Mouse (Mus musculus): ENCODE results near the gene Ror1. TPM values are rescaled to one million over a fixed set of nuclear protein-coding genes. Genes with fewer than 3 reads are reported as not detected.

Gene Ror1
- polyA plus RNA-seq, 1 experiment from 2014 or later = 1.6 TPM

DNA sequence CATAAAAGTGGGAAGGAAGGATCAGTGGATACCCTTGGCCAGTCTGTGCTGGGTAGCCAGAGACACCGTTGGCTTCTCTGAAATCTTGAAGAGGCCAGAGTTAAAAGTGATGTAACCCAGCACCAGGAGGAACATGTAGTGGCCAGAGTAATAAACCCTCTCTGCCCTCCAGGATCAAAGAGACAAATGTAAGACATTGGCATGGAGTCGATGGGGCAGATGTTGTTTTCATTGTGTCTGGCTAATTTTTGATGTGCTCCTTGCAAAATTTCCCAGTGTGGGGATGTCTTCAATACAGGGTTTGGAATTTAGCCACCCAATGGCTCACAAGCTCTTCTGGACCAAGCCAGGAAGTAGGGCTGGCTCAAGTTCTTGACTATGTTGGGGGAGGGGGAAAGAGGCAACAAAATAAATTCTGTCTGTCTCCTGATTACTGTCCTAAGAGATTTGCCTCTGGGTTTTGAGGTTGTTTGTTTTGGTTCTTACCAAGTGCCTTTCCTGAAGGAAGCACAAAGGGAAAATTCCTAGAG, 333.8 kb downstream of the Ror1 start:
- no peaks in the 10 kb centered on the region for H3K36me3 ChIP-seq
- WGBS = 71% methylated on average over 2 of the region's 2 CpGs
- H3K27ac ChIP-seq (replicated peaks) = no peak overlapping the region
- no peak overlapping the region for H3K4me2 ChIP-seq
- no peak for ATAC-seq (ENCODE audit: low FRiP score, low read depth)
- no peak overlapping the region for H3K9ac ChIP-seq
- no peak overlapping the region for H3K4me3 ChIP-seq
- H3K27me3 ChIP-seq = no peaks in the 10 kb centered on the region
- no peaks in the 10 kb centered on the region for H3K4me1 ChIP-seq (replicated peaks)
- no peaks in the 10 kb centered on the region for H3K9me3 ChIP-seq

GRCm38 (mm10) chr4:100435281-100436168, 339.9 kb downstream of the Ror1 start:
- H3K27ac ChIP-seq (replicated peaks) = no peak overlapping the region
- no peaks in the 10 kb centered on the region for H3K4me1 ChIP-seq (replicated peaks)
- ATAC-seq (ENCODE audit: low FRiP score, low read depth) = no peak
- no peaks in the 10 kb centered on the region for H3K36me3 ChIP-seq
- no peaks in the 10 kb centered on the region for H3K27me3 ChIP-seq
- no peaks in the 10 kb centered on the region for H3K9me3 ChIP-seq
- no peak overlapping the region for H3K9ac ChIP-seq
- no peak overlapping the region for H3K4me2 ChIP-seq
- no peak overlapping the region for H3K4me3 ChIP-seq
- 76% methylated on average over 8 of the region's 8 CpGs for WGBS

DNA sequence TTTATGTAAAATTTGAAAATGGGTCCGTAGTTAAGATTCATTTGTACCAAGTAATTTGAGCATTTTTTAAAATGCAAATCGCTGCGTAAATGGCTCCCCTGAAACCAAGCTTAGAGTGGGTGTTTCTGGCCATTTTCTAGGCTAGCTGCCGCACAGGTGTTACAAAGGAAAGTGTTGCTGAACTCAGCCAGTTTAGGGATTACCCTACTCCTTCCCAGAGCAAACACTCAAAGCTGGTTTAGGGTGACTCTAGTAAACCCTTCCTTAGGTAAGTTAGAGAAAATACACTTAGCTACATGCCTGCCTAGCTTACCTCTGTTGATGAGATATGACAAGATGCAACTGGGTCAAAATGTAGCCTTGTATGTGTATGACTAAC, 340.6 kb downstream of the Ror1 start:
- Histone ChIP-seq H3K36me3 (no peaks in the 10 kb centered on the region), H3K27me3 (no peaks in the 10 kb centered on the region), H3K4me3 (no peak overlapping the region), H3K4me1 (replicated peaks) (no peaks in the 10 kb centered on the region), H3K27ac (replicated peaks) (no peak overlapping the region), H3K4me2 (no peak overlapping the region), H3K9ac (no peak overlapping the region), H3K9me3 (no peaks in the 10 kb centered on the region)
- ATAC-seq (ENCODE audit: low FRiP score, low read depth) = no peak
- 86% methylated on average over 4 of the region's 4 CpGs for WGBS

GRCm38 (mm10) chr4:100446897-100447296, 351.3 kb downstream of the Ror1 start:
- H3K36me3 ChIP-seq = no peaks in the 10 kb centered on the region
- no peak for ATAC-seq (ENCODE audit: low FRiP score, low read depth)
- H3K27me3 ChIP-seq = no peaks in the 10 kb centered on the region
- H3K4me3 ChIP-seq = no peak overlapping the region
- no peaks in the 10 kb centered on the region for H3K9me3 ChIP-seq
- no peak overlapping the region for H3K4me2 ChIP-seq
- H3K27ac ChIP-seq (replicated peaks) = no peak overlapping the region
- no peak overlapping the region for H3K9ac ChIP-seq
- H3K4me1 ChIP-seq (replicated peaks) = no peaks in the 10 kb centered on the region
- WGBS = 75% methylated on average over 3 of the region's 3 CpGs

DNA sequence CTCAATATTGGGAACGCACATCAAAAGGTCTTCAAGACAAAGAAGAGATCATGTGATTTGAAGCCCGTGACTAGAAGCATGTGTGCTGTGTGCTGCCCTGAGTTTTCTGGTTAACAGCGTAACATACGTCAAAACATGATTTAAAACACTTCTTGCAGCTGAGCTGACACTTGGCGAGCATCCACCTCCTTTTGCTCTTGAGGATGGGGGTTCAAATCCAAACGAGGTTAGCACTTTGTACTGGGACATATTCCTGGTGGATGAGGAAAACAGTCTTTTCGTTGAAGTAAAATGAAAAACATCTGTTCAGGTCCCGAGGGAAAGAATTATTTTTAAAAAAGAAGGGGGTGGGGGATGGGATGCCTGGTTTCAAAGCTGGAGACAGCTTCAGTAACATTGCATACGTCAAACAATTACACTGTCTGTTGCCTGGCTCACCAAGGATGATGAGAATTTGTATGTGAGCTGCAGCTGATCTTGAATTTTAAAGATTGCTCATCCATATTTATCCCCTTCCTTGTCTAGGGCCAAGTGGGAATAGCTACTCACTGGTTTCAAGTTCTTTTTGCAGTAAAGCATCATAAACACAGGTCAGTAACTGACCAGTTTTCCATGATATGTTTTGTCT, 367.0 kb downstream of the Ror1 start:
- no peak for ATAC-seq (ENCODE audit: low FRiP score, low read depth)
- 52% methylated on average over 9 of the region's 9 CpGs for WGBS

DNA sequence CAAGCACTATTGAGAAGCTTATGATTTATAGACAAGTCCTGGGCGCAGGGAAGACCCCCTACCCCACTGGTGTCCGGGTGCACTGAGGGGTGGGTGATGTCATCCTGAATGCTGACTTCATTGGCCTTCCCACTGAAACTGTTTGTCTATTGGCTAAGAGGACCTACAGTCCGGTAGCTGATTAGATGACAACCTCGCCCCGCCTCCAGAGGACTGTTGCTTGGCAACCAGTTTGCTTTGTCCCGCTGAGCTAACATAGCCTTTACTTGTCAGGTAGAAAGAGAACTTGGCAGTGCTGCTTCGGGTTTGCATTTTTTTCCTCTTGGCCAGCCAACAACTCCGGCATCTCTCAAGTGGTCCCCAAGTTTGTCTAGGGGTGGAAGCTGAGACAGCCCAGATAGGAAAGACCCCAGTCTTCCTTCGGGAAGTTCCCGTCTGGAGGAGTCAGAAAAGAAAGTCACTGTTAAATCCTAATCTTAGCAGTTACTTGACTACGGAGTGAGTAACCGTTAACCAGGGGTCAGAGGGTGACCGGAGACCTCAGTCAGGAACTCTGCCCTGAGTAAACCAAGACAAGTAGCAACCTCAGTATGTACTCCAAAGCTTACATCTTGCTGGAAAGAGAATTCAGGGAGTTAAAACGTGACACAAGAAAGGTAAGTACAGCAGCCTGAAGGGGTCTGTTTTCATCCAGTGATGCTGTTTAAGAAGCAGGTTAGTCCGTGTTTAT, 383.2 kb downstream of the Ror1 start, which contains the start of gene Ube2u:
Gene Ube2u (plus strand): TSS at position 258 of the 730 bp plus-strand sequence.
- Histone ChIP-seq H3K4me1 (replicated peaks) (peaks cover 6% of the 10 kb centered on the region), H3K4me3 (peak within 1 kb of the TSS; percentile 31), H3K4me2 (peak within 1 kb of the TSS; percentile 54), H3K36me3 (no peaks in the 10 kb centered on the region), H3K27me3 (no peaks in the 10 kb centered on the region), H3K9me3 (no peaks in the 10 kb centered on the region), H3K27ac (replicated peaks) (no peak within 1 kb of the TSS), H3K9ac (no peak within 1 kb of the TSS)
- WGBS = 21% methylated on average over 15 of the region's 15 CpGs
- ATAC-seq (ENCODE audit: low FRiP score, low read depth) = peak; percentile 94

More for the DNA sequence above, 367.0 kb downstream of the Ror1 start:
- no peak overlapping the region for H3K27ac ChIP-seq (replicated peaks)
- H3K36me3 ChIP-seq = no peaks in the 10 kb centered on the region
- no peak overlapping the region for H3K4me2 ChIP-seq
- H3K27me3 ChIP-seq = no peaks in the 10 kb centered on the region
- H3K9me3 ChIP-seq = no peaks in the 10 kb centered on the region
- no peak overlapping the region for H3K4me3 ChIP-seq
- no peak overlapping the region for H3K9ac ChIP-seq
- no peaks in the 10 kb centered on the region for H3K4me1 ChIP-seq (replicated peaks)

DNA sequence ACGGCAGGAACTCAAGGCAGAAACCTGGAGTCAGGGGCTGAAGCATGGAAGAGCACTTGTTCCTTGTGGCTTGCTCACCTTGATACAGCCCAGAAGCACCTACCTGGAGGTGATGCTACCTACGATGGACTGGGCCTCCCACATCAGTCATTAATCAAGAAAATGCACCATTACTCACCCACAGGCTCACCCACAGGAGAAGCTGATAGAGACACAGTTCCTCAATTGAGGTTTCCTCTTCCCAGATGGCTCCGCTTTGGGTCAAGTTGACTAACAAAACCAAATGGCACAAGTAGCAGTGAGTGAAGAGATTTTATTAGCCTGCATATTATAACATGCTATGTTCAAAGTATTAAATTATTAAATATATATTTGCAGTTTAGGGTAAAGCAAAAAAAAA, 392.9 kb downstream of the Ror1 start:
- no peak overlapping the region for H3K9ac ChIP-seq
- H3K36me3 ChIP-seq = no peaks in the 10 kb centered on the region
- WGBS = 90% methylated on average over 3 of the region's 3 CpGs
- no peak overlapping the region for H3K27ac ChIP-seq (replicated peaks)
- no peak overlapping the region for H3K4me3 ChIP-seq
- no peaks in the 10 kb centered on the region for H3K9me3 ChIP-seq
- H3K27me3 ChIP-seq = no peaks in the 10 kb centered on the region
- no peaks in the 10 kb centered on the region for H3K4me1 ChIP-seq (replicated peaks)
- no peak for ATAC-seq (ENCODE audit: low FRiP score, low read depth)
- H3K4me2 ChIP-seq = no peak overlapping the region

Other genes starting within 250 kb of the Ror1 start
- gene Pgm1, start 166.4 kb upstream of the Ror1 start, polyA plus RNA-seq (2015; fragmentation: Nextera tagmentation; extraction: Ambion mirVana) = 88.0 and 88.1 TPM in 2 replicates
- 14.5 and 19.0 TPM in 2 replicates for gene Itgb3bp, start 166.0 kb upstream of the Ror1 start, polyA plus RNA-seq (2015; fragmentation: Nextera tagmentation; extraction: Ambion mirVana)

All from hindbrain, embryonic 15.5 days (tissue).